Mouse (Mus musculus) bone marrow, adult 2 months (tissue): ENCODE data around the gene Ripply2.

ENCODE experiments used
- CTCF ChIP-seq: fragments of 200-500 bp; IDR thresholded peaks from 2 replicates; pipeline ENCODE4 v1.5.1; 2011; ENCODE audit warnings: low read length, control low read depth; ENCODE audit not compliant: control insufficient read depth, insufficient read depth
- POLR2A ChIP-seq: fragments of 200-500 bp; IDR thresholded peaks from 2 replicates; pipeline ENCODE4 v1.6.1; 2011; ENCODE audit warnings: low read depth, mild to moderate bottlenecking, control low read depth, low read length, borderline replicate concordance; ENCODE audit not compliant: control insufficient read depth

DNA sequence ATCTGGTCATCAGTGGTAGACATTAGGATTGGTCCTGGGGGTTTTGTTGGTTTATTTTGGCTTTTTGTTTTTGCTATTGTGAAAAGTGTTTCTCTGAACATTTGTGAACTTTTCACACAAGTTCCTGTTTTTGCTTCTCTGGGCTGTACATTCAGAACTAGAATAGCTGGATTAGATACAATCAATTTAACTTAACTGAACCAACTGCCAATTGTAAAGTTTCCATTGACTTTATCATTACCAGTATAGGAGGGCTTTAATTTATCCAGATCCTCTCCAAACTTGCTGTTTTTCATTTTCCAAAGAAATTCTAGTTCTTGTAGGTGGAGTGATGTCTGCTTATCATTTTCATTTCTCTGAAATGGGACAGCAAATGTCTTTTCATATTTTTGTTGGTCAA is 25.5 kb upstream of the Ripply2 start:
- no peak for TF ChIP-seq POLR2A
- TF ChIP-seq CTCF: no peak
